Mouse (Mus musculus) pancreas, adult 10 weeks (tissue): Measurements from ENCODE around the gene Tspan4. TPM values are rescaled to one million over a fixed set of nuclear protein-coding genes. Genes with fewer than 3 reads are reported as not detected.

Experiments
- polyA plus RNA-seq: library from polyadenylated mRNA; stranded (reverse); fragments of 350-450 nt; fragmentation: Illumina TruSeq; extraction: RNeasy Lipid Tissue Mini Kit (QIAGEN cat#74804); gene quantifications from one replicate; pipeline ENCODE4 v1.2.3, GENCODE M21; 2015; ENCODE audit warnings: low read depth, low replicate concordance; ENCODE audit not compliant: insufficient read depth

Gene Tspan4
- polyA plus RNA-seq: 14.3 TPM

DNA sequence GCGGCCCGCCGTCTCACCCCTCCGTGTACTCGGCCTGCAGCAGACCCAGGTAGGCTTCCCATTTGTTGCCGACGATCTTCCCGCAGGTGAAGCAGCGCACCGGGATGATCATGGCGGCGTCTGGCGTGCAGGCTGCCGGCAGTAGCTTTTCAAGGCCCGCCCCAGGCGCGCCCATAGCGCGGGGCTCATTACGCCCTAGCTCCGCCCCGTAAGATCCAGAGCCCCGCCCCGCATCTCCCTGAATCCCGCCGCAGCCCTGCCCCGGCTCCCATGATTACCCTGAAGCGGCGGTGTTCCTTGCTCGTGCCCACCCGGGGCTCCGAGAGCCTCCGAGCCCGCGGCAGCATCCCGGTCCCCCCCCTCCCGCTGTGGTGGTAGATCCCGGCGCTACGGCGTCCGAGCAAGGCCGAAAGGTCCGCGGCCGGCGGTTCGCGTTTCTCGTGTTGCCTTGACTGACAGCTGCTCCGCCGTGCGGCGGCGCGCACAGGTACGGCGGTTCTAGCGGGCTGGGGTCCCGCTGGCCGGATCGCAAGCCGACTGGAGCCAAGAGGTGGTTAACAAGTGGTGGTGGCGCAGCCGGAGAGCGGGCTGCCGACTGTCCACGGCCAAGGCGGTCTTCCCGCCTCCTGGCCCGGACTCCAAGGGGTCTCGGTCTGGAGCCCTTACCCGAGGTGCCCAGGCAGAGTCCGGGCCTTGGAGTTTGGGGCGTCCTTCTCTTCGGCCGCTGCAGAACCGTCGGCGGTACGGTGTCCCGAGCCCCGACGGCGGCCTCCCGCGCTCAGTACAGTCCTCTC lies at the start of gene Tspan4, which contains the start of gene Polr2l:
TSS of gene Tspan4 (plus strand) at position 230 of the 794 bp plus-strand sequence.
TSS of gene Polr2l (minus strand) at position 122 of the 794 bp plus-strand sequence.

DNA sequence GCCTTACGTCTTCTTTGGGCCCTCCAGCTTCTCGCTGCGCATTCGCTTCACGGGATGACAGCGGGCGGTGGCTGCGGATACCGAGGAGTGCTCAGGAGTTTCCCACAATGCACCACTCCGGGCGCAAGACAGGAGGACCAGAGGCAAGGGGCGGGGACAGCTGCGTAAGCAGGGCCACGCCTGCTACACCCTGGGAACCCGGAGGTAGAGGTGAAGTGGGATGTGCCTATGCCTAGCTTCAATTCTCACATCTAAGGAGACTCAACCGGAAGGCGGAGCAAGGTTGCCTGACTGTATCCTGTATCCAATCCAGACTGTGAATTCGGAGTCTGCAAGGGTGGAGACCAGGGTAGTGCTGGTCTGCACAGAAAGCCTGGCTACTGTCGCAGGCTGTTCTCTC lies 45.7 kb upstream of the Tspan4 start, which contains the start of gene Cend1:
TSS of gene Cend1 (minus strand) at position 182 of the 400 bp plus-strand sequence.

DNA sequence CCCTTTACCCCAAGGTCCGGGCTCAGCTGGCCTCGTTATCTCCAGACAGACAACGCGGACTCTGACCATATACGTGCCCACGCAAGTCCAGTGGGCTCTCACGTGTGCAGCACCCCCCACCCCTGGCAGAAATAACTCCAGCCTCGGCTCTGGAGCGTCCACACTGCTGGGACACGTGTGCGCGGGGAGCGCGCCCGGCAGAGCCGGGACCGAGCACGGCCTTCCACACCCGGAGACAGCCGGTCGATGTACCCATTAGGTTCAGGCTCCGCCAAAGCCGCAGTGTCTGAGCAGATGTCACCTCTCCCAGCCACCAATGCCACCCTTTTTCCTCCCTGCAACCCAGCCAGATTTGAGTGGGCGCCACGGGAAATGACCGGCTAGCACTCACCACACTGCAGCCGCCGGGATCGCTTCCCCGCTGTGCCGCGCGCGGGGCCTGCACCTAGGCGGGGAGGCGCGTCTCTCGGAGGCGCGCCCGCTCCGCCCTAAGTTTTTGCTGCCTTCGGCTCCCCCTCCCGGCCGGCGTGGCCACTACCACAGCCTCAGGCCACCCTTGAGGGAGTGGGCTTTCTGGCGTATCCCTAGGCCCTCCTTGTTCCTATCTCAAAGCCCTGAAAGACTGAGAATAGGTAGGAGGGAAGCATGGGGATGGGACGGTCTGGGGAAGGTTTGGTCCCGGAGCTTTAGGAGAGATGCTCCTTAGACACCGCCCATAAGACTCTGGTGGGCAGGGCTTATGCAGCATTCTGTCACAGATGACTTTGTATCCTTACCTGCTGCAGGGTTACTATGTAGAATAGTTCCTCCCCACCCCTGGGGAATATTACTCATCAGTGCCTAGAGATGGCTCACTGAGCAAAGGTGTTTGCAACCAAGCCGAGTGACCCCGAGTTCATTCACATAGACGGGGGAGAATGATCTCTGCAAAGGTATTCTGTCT lies 37.6 kb upstream of the Tspan4 start, which contains the start of gene Slc25a22:
TSS of gene Slc25a22 (minus strand) at position 715 of the 943 bp plus-strand sequence.

DNA sequence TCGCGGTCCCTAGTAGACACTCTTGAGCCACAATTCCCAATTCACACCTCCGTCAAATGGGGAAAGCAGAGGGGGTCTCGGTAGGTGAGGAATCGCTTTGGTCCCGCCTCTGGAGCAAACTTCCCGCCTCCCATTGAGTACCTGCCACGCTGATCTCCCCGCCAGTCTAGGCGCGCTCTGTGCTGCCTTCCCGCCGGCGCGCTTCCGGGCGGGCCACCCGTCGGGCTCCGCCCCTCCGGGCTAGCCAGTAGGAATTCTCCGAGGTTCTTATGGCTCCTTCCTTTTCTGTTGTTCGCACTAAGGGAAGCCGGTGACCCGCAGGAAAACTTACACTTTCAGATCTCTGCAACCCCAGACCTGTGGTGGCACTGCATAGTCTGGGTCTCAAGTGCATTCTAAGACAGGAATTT lies 31.2 kb upstream of the Tspan4 start, which contains the start of gene Pidd1:
TSS of gene Pidd1 (minus strand) at position 198 of the 410 bp plus-strand sequence.

DNA sequence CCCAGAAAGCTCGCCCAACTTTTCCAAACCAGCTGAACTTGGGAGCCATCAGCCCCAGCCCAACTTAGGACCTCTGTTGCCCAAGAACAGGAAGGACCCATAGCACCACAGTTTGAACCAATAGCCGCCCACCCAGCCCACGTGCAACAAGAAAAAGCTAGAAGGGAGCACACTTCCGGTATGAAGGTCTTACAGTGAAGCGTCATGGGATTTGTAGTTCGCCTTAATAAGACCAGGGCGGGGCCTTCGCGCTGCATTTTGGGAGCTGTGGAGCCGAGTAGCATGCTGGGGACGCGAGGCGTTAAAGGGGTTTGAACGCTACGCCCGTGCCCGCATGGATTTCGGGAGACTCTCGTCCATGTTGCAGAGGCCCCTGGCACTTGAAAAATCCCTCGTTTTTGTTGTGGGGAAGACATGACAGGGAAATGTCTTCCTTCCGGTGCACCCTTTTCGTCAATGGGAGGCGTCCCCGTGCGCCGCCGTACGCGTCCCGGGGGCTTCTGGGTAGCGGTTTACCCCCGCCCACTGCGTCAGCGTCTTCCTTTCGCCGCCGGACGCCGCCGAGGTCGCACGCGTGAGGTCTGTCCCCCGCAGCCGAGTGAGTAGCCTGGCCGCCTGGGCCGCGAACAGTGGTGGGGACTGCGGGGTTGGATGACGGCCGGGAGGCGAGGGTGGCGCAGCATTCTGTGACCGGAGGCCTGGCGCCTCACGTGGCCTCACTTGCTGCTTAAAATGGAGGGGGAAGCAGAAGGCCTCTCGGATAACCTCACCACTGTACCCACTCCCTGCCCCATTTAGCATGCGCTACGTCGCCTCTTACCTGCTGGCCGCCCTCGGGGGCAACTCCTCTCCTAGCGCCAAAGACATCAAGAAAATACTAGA lies 27.7 kb upstream of the Tspan4 start, which contains the start of gene Rplp2:
TSS of gene Rplp2 (plus strand) at position 261 of the 882 bp plus-strand sequence.

DNA sequence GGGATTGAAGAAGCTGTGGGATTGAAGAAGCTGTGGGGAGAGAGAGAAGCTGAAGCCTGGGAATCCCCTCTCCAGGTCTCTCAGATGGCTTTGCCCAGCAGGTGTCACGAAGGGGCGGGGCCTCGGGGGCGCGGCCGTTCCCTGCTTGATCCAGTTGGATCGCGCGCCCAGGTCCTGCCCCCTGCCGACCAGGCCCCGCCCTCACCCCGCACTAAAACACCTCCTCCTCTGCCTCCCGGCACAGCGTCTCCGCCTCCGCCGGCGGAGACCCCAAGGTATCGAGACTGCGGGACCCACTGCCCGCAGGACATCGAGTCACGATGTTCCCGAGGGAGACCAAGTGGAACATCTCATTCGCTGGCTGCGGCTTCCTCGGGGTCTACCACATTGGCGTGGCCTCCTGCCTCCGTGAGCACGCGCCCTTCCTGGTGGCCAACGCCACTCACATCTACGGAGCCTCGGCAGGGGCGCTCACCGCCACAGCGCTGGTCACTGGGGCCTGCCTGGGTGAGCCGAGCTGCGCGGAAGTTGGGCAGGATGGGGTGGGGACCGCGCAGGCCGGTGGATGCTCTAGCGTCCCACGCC lies 20.0 kb upstream of the Tspan4 start, which contains the start of gene Pnpla2:
TSS of gene Pnpla2 (plus strand) at position 232 of the 585 bp plus-strand sequence.

DNA sequence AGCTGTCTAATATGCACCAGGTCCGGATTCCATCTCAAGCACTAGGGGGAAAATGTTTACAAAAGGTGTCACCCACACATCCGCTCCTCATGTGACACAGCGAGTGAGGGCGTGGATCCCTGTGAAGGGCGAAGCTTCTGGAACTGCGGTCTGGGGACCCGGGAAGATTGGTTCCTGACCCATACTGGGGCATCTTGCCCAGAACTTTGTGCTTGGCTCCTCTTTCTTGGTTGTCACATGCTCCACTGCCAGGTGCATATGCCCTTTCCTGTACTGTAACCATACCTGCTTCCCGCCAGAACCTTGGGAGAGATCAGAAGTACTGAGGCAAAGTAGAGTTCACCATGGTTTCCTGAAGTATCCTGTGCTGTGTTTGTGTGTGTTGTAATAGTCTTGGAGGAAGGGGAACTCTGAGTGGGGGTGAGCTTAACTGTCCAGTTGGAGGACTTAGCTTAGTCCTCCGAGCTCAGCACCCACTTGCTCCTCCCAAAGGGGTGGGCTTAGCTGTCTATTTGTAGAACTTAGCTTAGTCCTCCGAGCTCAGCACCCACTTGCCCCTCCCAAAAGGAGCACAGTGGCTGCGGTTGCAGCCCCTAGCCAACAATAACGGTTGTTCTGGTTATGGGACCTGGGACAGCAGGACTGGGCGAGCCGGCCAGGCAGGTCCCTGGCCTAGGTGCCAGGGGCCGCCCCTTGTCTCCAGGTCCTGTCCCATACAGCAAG lies 14.5 kb upstream of the Tspan4 start, which contains the start of gene Cracr2b:
TSS of gene Cracr2b (plus strand) at position 704 of the 723 bp plus-strand sequence.

DNA sequence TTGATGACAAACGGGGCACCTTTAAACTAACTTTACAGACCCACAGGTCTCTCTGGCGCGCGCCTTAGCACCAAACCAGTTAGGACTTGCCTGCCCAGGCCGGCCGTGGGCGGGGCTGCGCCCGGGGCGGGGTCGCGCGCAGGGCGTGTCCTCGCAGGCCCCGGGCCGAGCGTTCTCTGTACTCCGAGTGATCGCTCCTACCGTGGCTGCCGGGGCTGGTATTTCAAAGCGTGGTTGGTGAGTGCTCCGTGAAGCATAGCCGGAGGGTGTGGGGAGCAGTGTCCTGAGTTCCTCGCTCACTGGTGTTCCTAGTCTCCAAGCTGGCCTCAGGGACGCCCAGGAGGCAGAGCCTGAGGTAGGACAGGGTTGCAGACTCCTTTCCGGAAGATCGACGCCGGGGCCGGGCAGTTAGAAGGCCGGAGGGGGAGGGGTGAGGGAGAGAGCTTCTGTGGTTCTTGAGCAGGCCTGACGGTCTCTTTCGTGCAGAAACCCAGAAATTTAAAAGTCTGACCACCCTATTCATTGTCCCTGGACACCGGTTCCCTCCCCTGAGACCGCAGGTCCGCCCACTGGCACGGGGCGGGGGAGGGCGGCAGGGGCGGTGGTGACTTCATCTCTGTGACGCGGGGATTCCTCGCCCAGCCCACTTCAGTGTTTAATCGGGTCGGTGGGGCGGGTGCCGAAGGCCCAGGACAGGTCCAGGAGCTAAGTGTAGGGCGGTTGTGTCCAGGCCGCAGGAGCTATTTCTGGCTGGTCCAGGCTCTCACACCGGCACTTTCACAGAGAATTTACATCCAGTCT lies 7.6 kb upstream of the Tspan4 start, which contains the start of gene Cd151:
TSS of gene Cd151 (plus strand) at position 163 of the 801 bp plus-strand sequence.

DNA sequence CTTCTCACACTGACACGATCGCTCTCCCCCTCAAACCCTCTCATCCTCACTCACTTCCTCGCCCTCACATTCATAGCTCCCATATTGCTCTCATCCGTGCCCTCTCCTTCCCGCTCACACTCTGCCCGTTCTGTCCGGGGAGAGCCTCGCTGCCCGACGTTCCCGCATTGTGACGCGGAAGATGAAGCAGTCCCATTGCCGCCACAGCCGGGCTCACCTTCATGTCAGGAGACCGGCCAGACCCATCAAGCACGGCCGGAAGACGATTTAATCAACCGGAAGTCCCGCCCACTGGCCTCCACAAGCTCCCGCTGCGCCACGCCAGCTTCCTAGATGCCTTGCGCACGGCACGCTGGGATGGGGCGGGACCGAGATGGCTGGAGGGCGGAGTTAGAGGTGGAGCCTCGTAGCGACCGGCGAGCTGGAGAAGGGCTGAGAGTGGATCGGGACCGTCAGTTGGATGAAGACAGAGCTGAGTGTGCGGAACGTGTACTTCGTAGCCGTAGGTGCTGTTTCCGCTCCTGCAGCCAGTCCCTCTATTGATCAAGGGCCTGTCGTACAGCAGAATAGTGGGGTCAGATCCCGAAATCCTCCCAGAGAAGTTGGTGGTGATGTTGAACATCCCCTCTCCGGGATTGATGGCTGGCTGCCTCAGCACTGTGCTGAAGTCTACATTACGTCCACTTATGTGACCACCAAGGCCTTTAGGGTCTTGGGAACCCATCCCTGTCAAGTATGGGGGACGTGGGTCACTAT lies 64.7 kb downstream of the Tspan4 start, which contains the start of gene Chid1:
TSS of gene Chid1 (minus strand) at position 302 of the 756 bp plus-strand sequence.

Other genes with a start within 250 kb of the Tspan4 start
- 31.0 TPM for gene Phrf1, start 246.5 kb upstream of the Tspan4 start, polyA plus RNA-seq
- gene Irf7, start 208.8 kb upstream of the Tspan4 start, polyA plus RNA-seq: 8.0 TPM
- gene Cdhr5, start 198.5 kb upstream of the Tspan4 start, polyA plus RNA-seq: not detected
- gene Sct, start 196.1 kb upstream of the Tspan4 start, polyA plus RNA-seq: not detected
- not detected for gene Drd4, start 183.2 kb upstream of the Tspan4 start, polyA plus RNA-seq
- gene Deaf1, start 147.6 kb upstream of the Tspan4 start, polyA plus RNA-seq: 23.3 TPM
- 11.4 TPM for gene Tmem80, start 147.5 kb upstream of the Tspan4 start, polyA plus RNA-seq
- 35.8 TPM for gene Eps8l2, start 136.4 kb upstream of the Tspan4 start, polyA plus RNA-seq
- gene Taldo1, start 83.0 kb upstream of the Tspan4 start, polyA plus RNA-seq: 61.6 TPM
- 17.6 TPM for gene Gatd1, start 61.1 kb upstream of the Tspan4 start, polyA plus RNA-seq
- gene Cend1, start 45.7 kb upstream of the Tspan4 start, polyA plus RNA-seq: 0.98 TPM
- gene Slc25a22, start 37.3 kb upstream of the Tspan4 start, polyA plus RNA-seq: 14.0 TPM
- gene Pidd1, start 31.2 kb upstream of the Tspan4 start, polyA plus RNA-seq: 0.30 TPM
- 634 TPM for gene Rplp2, start 27.9 kb upstream of the Tspan4 start, polyA plus RNA-seq
- gene Pnpla2, start 20.0 kb upstream of the Tspan4 start, polyA plus RNA-seq: 21.8 TPM
- gene Cracr2b, start 14.1 kb upstream of the Tspan4 start, polyA plus RNA-seq: 31.6 TPM
- 50.4 TPM for gene Cd151, start 7.8 kb upstream of the Tspan4 start, polyA plus RNA-seq
- 16.0 TPM for gene Polr2l, start 108 bp upstream of the Tspan4 start, polyA plus RNA-seq
- 7.9 TPM for gene Chid1, start 64.6 kb downstream of the Tspan4 start, polyA plus RNA-seq
- gene Ap2a2, start 86.9 kb downstream of the Tspan4 start, polyA plus RNA-seq: 11.3 TPM
- gene Muc6, start 180.1 kb downstream of the Tspan4 start, polyA plus RNA-seq: not detected
- gene Muc2, start 215.1 kb downstream of the Tspan4 start, polyA plus RNA-seq: 0.54 TPM